Mouse (Mus musculus) neural tube, embryonic 13.5 days (tissue): ENCODE data around the gene Matn4. TPM values are rescaled to one million over a fixed set of nuclear protein-coding genes. Genes with fewer than 3 reads are reported as not detected.

Source experiments
- ATAC-seq: fragments of 200-750 bp; cut with Nextera tagmentation; 2 replicates; pipeline ENCODE4 v1.8.0; 2017; ENCODE audit warnings: low read depth, mild to moderate bottlenecking, moderate TSS enrichment, moderate library complexity
- H3K27ac ChIP-seq: fragments of 300-500 bp; sonication (generic); replicated peaks from 2 replicates; pipeline ENCODE4 v1.5.1; 2015; ENCODE audit warnings: moderate library complexity, mild to moderate bottlenecking, inconsistent platforms
- H3K27me3 ChIP-seq: fragments of 300-500 bp; sonication (generic); 2 replicates; pipeline ENCODE4 v1.6.1; 2015; ENCODE audit warnings: mild to moderate bottlenecking, inconsistent platforms
- H3K36me3 ChIP-seq: fragments of 300-500 bp; sonication (generic); 2 replicates; pipeline ENCODE4 v1.6.1; 2015; ENCODE audit warnings: mild to moderate bottlenecking, inconsistent platforms
- H3K4me1 ChIP-seq: fragments of 300-500 bp; sonication (generic); replicated peaks from 2 replicates; pipeline ENCODE4 v1.6.1; 2015; ENCODE audit warnings: inconsistent platforms
- H3K4me2 ChIP-seq: fragments of 300-500 bp; sonication (generic); 2 replicates; pipeline ENCODE4 v1.6.1; 2015; ENCODE audit warnings: inconsistent platforms, mild to moderate bottlenecking, moderate library complexity
- H3K4me3 ChIP-seq: fragments of 300-500 bp; sonication (generic); 2 replicates; pipeline ENCODE4 v1.5.1; 2015; ENCODE audit warnings: mild to moderate bottlenecking, inconsistent platforms
- H3K9ac ChIP-seq: fragments of 300-500 bp; sonication (generic); 2 replicates; pipeline ENCODE4 v1.6.1; 2015; ENCODE audit warnings: moderate library complexity, mild to moderate bottlenecking, inconsistent platforms
- H3K9me3 ChIP-seq: fragments of 300-500 bp; sonication (generic); 2 replicates; pipeline ENCODE4 v1.6.1; 2016; ENCODE audit warnings: inconsistent platforms
- WGBS: fragments of 180-500 bp; shearing (Covaris S2); methylation state at CpG from one replicate; pipeline ENCODE4 v1.1.7; 2015; 5-methylcytosine and 5-hydroxymethylcytosine counted together
- polyA plus RNA-seq: library from polyadenylated mRNA; unstranded; fragments of >200 nt; fragmentation: Nextera tagmentation; extraction: Ambion mirVana; gene quantifications from 2 replicates; pipeline ENCODE4 v1.2.1, GENCODE M21; 2015

Gene Matn4
- polyA plus RNA-seq, 1 experiment from 2014 or later, result 7.3 TPM

DNA sequence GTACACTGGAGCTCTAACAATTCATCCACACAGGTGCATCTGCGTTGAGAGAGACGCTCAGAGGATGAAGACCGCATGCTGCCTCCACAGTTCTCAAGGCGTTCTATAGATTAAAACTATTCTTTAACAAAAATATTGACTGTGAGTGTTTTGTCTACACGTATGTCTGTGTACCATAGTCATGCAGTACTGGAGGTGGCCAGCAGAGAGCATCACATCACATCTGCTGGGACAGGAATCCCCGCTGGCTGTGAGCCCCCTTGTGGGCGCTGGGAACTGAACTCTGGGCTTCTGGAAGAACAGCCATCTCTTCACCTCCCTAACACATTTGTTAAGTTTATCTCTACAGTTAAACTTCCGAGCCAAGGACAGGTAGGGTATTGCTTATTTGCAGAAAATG is 23.2 kb downstream of the Matn4 start:
- Histone ChIP-seq H3K4me3 (no peak overlapping the region), H3K4me2 (no peak overlapping the region), H3K9ac (no peak overlapping the region), H3K9me3 (no peaks in the 10 kb centered on the region), H3K4me1 (peaks cover 19% of the 10 kb centered on the region), H3K36me3 (no peaks in the 10 kb centered on the region), H3K27me3 (peaks cover 5% of the 10 kb centered on the region), H3K27ac (no peak overlapping the region)
- 78% methylated on average over 8 of the region's 8 CpGs for WGBS
- no peak for ATAC-seq

- H3K4me1 ChIP-seq, result no peaks in the 10 kb centered on the region
- no peaks in the 10 kb centered on the region for H3K9me3 ChIP-seq
- H3K4me3 ChIP-seq, result no peak overlapping the region
- H3K27ac ChIP-seq, result no peak overlapping the region
- no peaks in the 10 kb centered on the region for H3K36me3 ChIP-seq
- no peak for ATAC-seq
- H3K4me2 ChIP-seq, result no peak overlapping the region
- no peak overlapping the region for H3K9ac ChIP-seq
- WGBS, result 91% methylated on average over 15 of the region's 15 CpGs
- no peaks in the 10 kb centered on the region for H3K27me3 ChIP-seq
These were observed 27.2 kb downstream of the Matn4 start for GRCm38 (mm10) chr2:164377478-164378426.

GRCm38 (mm10) chr2:164373187-164373586 is 31.8 kb downstream of the Matn4 start:
- no peak for ATAC-seq
- H3K9me3 ChIP-seq, result no peaks in the 10 kb centered on the region
- no peaks in the 10 kb centered on the region for H3K27me3 ChIP-seq
- no peaks in the 10 kb centered on the region for H3K36me3 ChIP-seq
- no peak overlapping the region for H3K9ac ChIP-seq
- H3K4me2 ChIP-seq, result no peak overlapping the region
- H3K4me1 ChIP-seq, result no peaks in the 10 kb centered on the region
- WGBS, result 42% methylated on average over 4 of the region's 4 CpGs
- no peak overlapping the region for H3K4me3 ChIP-seq
- no peak overlapping the region for H3K27ac ChIP-seq

GRCm38 (mm10) chr2:164372408-164373053 is 32.4 kb downstream of the Matn4 start:
- no peak for ATAC-seq
- Histone ChIP-seq H3K27me3 (no peaks in the 10 kb centered on the region), H3K9me3 (no peaks in the 10 kb centered on the region), H3K27ac (no peak overlapping the region), H3K4me2 (no peak overlapping the region), H3K4me1 (no peaks in the 10 kb centered on the region), H3K4me3 (no peak overlapping the region), H3K36me3 (no peaks in the 10 kb centered on the region), H3K9ac (no peak overlapping the region)
- 30% methylated on average over 3 of the region's 3 CpGs for WGBS

DNA sequence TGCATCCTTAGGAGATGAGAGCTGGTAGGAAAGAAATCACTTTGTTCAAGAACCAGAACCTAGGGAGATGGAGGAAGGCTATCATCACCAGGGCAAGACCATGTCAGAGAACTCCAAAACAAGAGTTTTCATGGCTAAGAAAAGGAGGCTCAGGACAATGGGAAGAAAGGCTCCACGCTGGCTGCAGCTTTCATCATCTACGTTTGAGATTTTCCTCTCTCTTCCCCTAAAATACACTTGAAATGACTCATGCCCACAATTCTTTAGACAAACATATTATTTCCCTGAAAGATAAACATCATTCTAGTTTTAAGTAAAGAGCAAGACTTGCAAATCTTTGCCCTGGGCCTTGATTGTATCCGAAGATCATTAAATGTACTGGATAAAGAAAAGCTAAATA is 33.6 kb downstream of the Matn4 start:
- no peak overlapping the region for H3K9ac ChIP-seq
- H3K4me3 ChIP-seq, result no peak overlapping the region
- ATAC-seq, result no peak
- no peak overlapping the region for H3K27ac ChIP-seq
- H3K4me1 ChIP-seq, result no peaks in the 10 kb centered on the region
- H3K36me3 ChIP-seq, result no peaks in the 10 kb centered on the region
- WGBS, result 88% methylated on average over 3 of the region's 3 CpGs
- H3K9me3 ChIP-seq, result no peaks in the 10 kb centered on the region
- no peak overlapping the region for H3K4me2 ChIP-seq
- H3K27me3 ChIP-seq, result no peaks in the 10 kb centered on the region

- no peak for ATAC-seq
- no peak overlapping the region for H3K4me3 ChIP-seq
- H3K9ac ChIP-seq, result no peak overlapping the region
- 82% methylated on average over 6 of the region's 6 CpGs for WGBS
- H3K9me3 ChIP-seq, result no peaks in the 10 kb centered on the region
- no peaks in the 10 kb centered on the region for H3K4me1 ChIP-seq
- H3K36me3 ChIP-seq, result no peaks in the 10 kb centered on the region
- H3K27me3 ChIP-seq, result no peaks in the 10 kb centered on the region
- no peak overlapping the region for H3K4me2 ChIP-seq
- H3K27ac ChIP-seq, result no peak overlapping the region
These were observed 36.3 kb downstream of the Matn4 start for GRCm38 (mm10) chr2:164368620-164369105.

DNA sequence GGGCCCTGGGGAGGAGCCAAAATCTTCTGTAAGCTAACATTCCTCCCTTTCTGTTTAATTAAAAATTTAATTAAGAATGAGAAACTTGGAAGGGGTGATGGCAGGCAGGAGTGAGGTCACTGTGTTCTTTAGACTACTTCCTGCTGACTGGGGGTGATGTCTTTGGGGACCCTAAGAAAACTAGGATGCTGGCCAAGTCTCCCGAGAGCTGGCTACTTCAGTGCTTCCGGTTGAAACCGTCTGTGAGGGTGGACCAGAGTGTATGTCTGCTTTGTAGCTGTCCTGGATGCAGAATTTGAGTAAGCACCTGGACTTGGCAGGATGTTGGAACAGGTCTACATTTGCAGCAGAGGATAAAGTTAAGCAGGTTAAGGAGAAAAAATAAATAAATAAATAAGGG is 38.0 kb downstream of the Matn4 start:
- Histone ChIP-seq H3K4me1 (no peaks in the 10 kb centered on the region), H3K4me3 (no peak overlapping the region), H3K4me2 (no peak overlapping the region), H3K9ac (no peak overlapping the region), H3K27ac (no peak overlapping the region), H3K9me3 (no peaks in the 10 kb centered on the region), H3K36me3 (no peaks in the 10 kb centered on the region), H3K27me3 (no peaks in the 10 kb centered on the region)
- no peak for ATAC-seq
- WGBS, result 77% methylated on average over 3 of the region's 3 CpGs

DNA sequence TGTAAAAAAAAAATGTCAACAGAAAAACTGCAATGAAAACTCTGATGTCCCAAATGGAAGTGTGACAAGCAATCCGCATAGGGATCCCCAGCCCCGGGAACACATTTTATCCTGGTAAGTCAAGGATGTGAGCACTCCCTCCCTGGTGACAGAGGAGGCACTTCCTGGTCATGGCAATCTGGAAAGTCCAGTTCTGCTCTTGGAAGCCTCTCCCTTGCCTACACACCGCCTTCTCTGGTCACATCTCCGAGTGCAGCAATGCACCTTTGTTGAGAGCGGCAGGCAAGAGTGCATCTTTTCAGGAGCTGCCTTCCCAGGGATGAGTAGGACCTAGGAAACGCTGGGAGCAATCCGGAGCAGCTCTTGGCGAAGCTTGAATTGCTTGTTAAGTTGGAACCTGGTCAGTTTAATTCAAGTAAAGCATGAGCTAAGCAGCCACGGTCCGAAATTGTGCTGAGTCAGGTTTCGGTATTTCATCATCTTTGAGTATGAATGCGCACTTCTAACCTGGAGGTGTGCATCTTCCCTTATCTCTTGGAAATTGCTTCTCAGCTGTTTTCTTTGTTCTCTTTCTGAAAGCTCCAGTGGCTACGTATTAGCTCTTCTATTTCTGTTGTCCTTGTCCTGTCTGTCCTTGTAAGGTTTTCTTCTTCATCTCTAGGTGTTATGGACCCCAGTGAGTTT is 43.8 kb downstream of the Matn4 start:
- no peaks in the 10 kb centered on the region for H3K4me1 ChIP-seq
- H3K4me2 ChIP-seq, result no peak overlapping the region
- no peaks in the 10 kb centered on the region for H3K36me3 ChIP-seq
- H3K27ac ChIP-seq, result no peak overlapping the region
- no peaks in the 10 kb centered on the region for H3K9me3 ChIP-seq
- H3K27me3 ChIP-seq, result no peaks in the 10 kb centered on the region
- 38% methylated on average over 13 of the region's 13 CpGs for WGBS
- no peak for ATAC-seq
- no peak overlapping the region for H3K4me3 ChIP-seq
- H3K9ac ChIP-seq, result no peak overlapping the region

DNA sequence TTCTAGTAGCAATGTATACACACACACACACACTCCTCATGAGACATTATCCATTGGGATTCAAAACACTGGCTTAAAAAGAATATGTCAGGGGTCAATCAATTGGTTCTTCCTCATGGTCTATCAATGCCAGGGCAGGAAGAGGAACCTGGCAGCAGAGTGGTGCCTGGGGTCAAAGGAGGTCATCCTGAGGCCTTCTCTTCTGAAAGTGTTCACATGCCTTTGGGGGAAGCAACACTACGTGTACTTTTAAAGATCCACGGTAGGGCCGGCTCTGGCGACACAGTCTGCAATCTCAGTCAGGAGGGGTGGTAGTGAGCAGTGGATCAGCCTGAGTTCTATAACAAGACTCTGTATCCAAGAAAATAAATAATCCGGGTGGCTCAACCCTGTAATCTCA is 45.3 kb downstream of the Matn4 start:
- no peak overlapping the region for H3K4me3 ChIP-seq
- no peaks in the 10 kb centered on the region for H3K9me3 ChIP-seq
- ATAC-seq, result no peak
- no peak overlapping the region for H3K9ac ChIP-seq
- H3K36me3 ChIP-seq, result no peaks in the 10 kb centered on the region
- no peaks in the 10 kb centered on the region for H3K27me3 ChIP-seq
- no peak overlapping the region for H3K4me2 ChIP-seq
- H3K4me1 ChIP-seq, result no peaks in the 10 kb centered on the region
- no peak overlapping the region for H3K27ac ChIP-seq
- WGBS, result 77% methylated on average over 5 of the region's 5 CpGs

- Histone ChIP-seq H3K4me2 (no peak overlapping the region), H3K4me3 (no peak overlapping the region), H3K9me3 (no peaks in the 10 kb centered on the region), H3K27me3 (no peaks in the 10 kb centered on the region), H3K27ac (no peak overlapping the region), H3K4me1 (no peaks in the 10 kb centered on the region), H3K9ac (no peak overlapping the region), H3K36me3 (no peaks in the 10 kb centered on the region)
- 84% methylated on average over 5 of the region's 5 CpGs for WGBS
- no peak for ATAC-seq
These were observed 45.9 kb downstream of the Matn4 start for GRCm38 (mm10) chr2:164359031-164359430.

- ATAC-seq, result no peak
- no peak overlapping the region for H3K27ac ChIP-seq
- 83% methylated on average over 3 of the region's 3 CpGs for WGBS
- H3K4me2 ChIP-seq, result no peak overlapping the region
- no peak overlapping the region for H3K9ac ChIP-seq
- H3K4me3 ChIP-seq, result no peak overlapping the region
- no peaks in the 10 kb centered on the region for H3K27me3 ChIP-seq
- no peaks in the 10 kb centered on the region for H3K36me3 ChIP-seq
- H3K9me3 ChIP-seq, result no peaks in the 10 kb centered on the region
- no peaks in the 10 kb centered on the region for H3K4me1 ChIP-seq
These were observed 46.6 kb downstream of the Matn4 start for GRCm38 (mm10) chr2:164358373-164358772.
